Mouse (Mus musculus): ENCODE measurements around the gene Hk2.

Hk2 gene

GRCm38 (mm10) chr6:82769704-82770103 is 4.5 kb downstream of the Hk2 start:
- DNase-seq = no peak

GRCm38 (mm10) chr6:82767734-82768586 is 6.3 kb downstream of the Hk2 start:
- no peak for DNase-seq

- no peak for DNase-seq
These were observed 7.6 kb downstream of the Hk2 start for GRCm38 (mm10) chr6:82766636-82767035.

- DNase-seq = no peak
These were observed 9.0 kb downstream of the Hk2 start for GRCm38 (mm10) chr6:82765261-82765660.

GRCm38 (mm10) chr6:82763871-82764503 is 10.3 kb downstream of the Hk2 start:
- no peak for DNase-seq

- no peak for DNase-seq
These were observed 11.5 kb downstream of the Hk2 start for GRCm38 (mm10) chr6:82762728-82763127.

- DNase-seq = no peak
These were observed 13.4 kb downstream of the Hk2 start for GRCm38 (mm10) chr6:82760749-82761357.

- peak in 1 of 2 experiments; percentile 56 for DNase-seq
These were observed 15.0 kb downstream of the Hk2 start for GRCm38 (mm10) chr6:82759241-82759640.

- DNase-seq = peak; percentile 63 to 68
These were observed 17.4 kb downstream of the Hk2 start for GRCm38 (mm10) chr6:82756799-82757210.

GRCm38 (mm10) chr6:82756216-82756615 is 18.0 kb downstream of the Hk2 start:
- DNase-seq = no peak

- no peak for DNase-seq
These were observed 18.9 kb downstream of the Hk2 start for GRCm38 (mm10) chr6:82755338-82755737.

- DNase-seq = no peak
These were observed 19.5 kb downstream of the Hk2 start for GRCm38 (mm10) chr6:82754769-82755168.

- peak; percentile 49 to 56 for DNase-seq
These were observed 20.5 kb downstream of the Hk2 start for GRCm38 (mm10) chr6:82753638-82754361.

- DNase-seq = no peak
These were observed 21.2 kb downstream of the Hk2 start for GRCm38 (mm10) chr6:82753061-82753460.

- no peak for DNase-seq
These were observed 22.5 kb downstream of the Hk2 start for GRCm38 (mm10) chr6:82751791-82752190.

GRCm38 (mm10) chr6:82751031-82751430 is 23.2 kb downstream of the Hk2 start:
- peak in 1 of 2 experiments; percentile 48 for DNase-seq

- DNase-seq = no peak
These were observed 24.2 kb downstream of the Hk2 start for GRCm38 (mm10) chr6:82750063-82750462.

- DNase-seq = peak; percentile 45 to 69
These were observed 26.1 kb downstream of the Hk2 start for GRCm38 (mm10) chr6:82748106-82748672.

GRCm38 (mm10) chr6:82747085-82747484 is 27.2 kb downstream of the Hk2 start:
- no peak for DNase-seq

- no peak for DNase-seq
These were observed 29.7 kb downstream of the Hk2 start for GRCm38 (mm10) chr6:82744553-82744952.

- no peak for DNase-seq
These were observed 32.8 kb downstream of the Hk2 start for GRCm38 (mm10) chr6:82741518-82741880.

GRCm38 (mm10) chr6:82740868-82741517 is 33.3 kb downstream of the Hk2 start:
- no peak for DNase-seq
